Mouse (Mus musculus): Measurements from ENCODE around the gene Aldh3a2. TPM values are rescaled to one million over a fixed set of nuclear protein-coding genes. Genes with fewer than 3 reads are reported as not detected.
"Not testable (repeated sequence)": the region's sequence is repeated elsewhere in the genome, so short reads cannot be mapped to it uniquely, and the experiment has no call there.

Gene Aldh3a2
- total RNA-seq (2014; rRNA removed), result 38.4 and 49.3 TPM in 2 replicates
- polyA plus RNA-seq (2015; fragmentation: Nextera tagmentation; extraction: Ambion mirVana), result 33.6 and 33.9 TPM in 2 replicates

GRCm38 (mm10) chr11:61266551-61267533 is at the start of gene Aldh3a2:
TSS of gene Aldh3a2 (minus strand) at chr11:61267464.
- H3K9me3 ChIP-seq (ENCODE audit: low read length), result no peaks in the 10 kb centered on the region
- ATAC-seq (ENCODE audit: low FRiP score), result peak; percentile 99
- 2% methylated on average over 53 of the region's 58 CpGs for WGBS
- H3K9ac ChIP-seq (replicated peaks; ENCODE audit: low read length, poor library complexity, severe bottlenecking), result peak within 1 kb of the TSS; percentile 62
- peak; percentile 97 for DNase-seq (ENCODE audit: low spot score)
- TF ChIP-seq CTCF (IDR thresholded peaks at IDR 0.05), result peak; percentile 11; the same call in 1 of the 2 replicates
- H3K4me1 ChIP-seq (ENCODE audit: insufficient read depth, low read length), result no peaks in the 10 kb centered on the region
- peak within 1 kb of the TSS; percentile 66 for H3K4me3 ChIP-seq (ENCODE audit: low read depth, low read length)
- H3K27me3 ChIP-seq (ENCODE audit: insufficient read depth, low read length), result no peaks in the 10 kb centered on the region
- H3K4me2 ChIP-seq (ENCODE audit: low read depth, low read length, poor library complexity, severe bottlenecking), result peak within 1 kb of the TSS; percentile 68
- H3K36me3 ChIP-seq (ENCODE audit: insufficient read depth, low read length), result peaks cover 18% of the 10 kb centered on the region
- peak within 1 kb of the TSS; percentile 85 for H3K27ac ChIP-seq (ENCODE audit: low read depth, low read length)

- DNase-seq (ENCODE audit: low spot score) (no peak), ATAC-seq (ENCODE audit: low FRiP score) (no peak)
- H3K36me3 ChIP-seq (ENCODE audit: insufficient read depth, low read length), result no peaks in the 10 kb centered on the region
- H3K27me3 ChIP-seq (ENCODE audit: insufficient read depth, low read length), result no peaks in the 10 kb centered on the region
- no peak overlapping the region for H3K9ac ChIP-seq (replicated peaks; ENCODE audit: low read length, poor library complexity, severe bottlenecking)
- H3K4me2 ChIP-seq (ENCODE audit: low read depth, low read length, poor library complexity, severe bottlenecking), result no peak overlapping the region
- WGBS, result 78% methylated on average over 2 of the region's 2 CpGs
- H3K4me3 ChIP-seq (ENCODE audit: low read depth, low read length), result no peak overlapping the region
- H3K27ac ChIP-seq (ENCODE audit: low read depth, low read length), result no peak overlapping the region
- no peak for TF ChIP-seq CTCF (IDR thresholded peaks at IDR 0.05)
- H3K4me1 ChIP-seq (ENCODE audit: insufficient read depth, low read length), result no peaks in the 10 kb centered on the region
- H3K9me3 ChIP-seq (ENCODE audit: low read length), result no peaks in the 10 kb centered on the region
These were observed 49.6 kb upstream of the Aldh3a2 start for GRCm38 (mm10) chr11:61316864-61317263.

- no peak for DNase-seq (ENCODE audit: low spot score)
- H3K36me3 ChIP-seq (ENCODE audit: insufficient read depth, low read length), result no peaks in the 10 kb centered on the region
- TF ChIP-seq CTCF (IDR thresholded peaks at IDR 0.05), result no peak
- no peaks in the 10 kb centered on the region for H3K27me3 ChIP-seq (ENCODE audit: insufficient read depth, low read length)
- 74% methylated on average over 7 of the region's 7 CpGs for WGBS
- no peak overlapping the region for H3K4me3 ChIP-seq (ENCODE audit: low read depth, low read length)
- no peak overlapping the region for H3K4me2 ChIP-seq (ENCODE audit: low read depth, low read length, poor library complexity, severe bottlenecking)
- no peak overlapping the region for H3K27ac ChIP-seq (ENCODE audit: low read depth, low read length)
- H3K9me3 ChIP-seq (ENCODE audit: low read length), result peaks cover 4% of the 10 kb centered on the region; the same call in 1 of the 2 replicates
- H3K4me1 ChIP-seq (ENCODE audit: insufficient read depth, low read length), result no peaks in the 10 kb centered on the region
- H3K9ac ChIP-seq (replicated peaks; ENCODE audit: low read length, poor library complexity, severe bottlenecking), result no peak overlapping the region
- no peak for ATAC-seq (ENCODE audit: low FRiP score)
These were observed 43.1 kb upstream of the Aldh3a2 start for GRCm38 (mm10) chr11:61310321-61310720.

- Histone ChIP-seq H3K4me1 (ENCODE audit: insufficient read depth, low read length) (no peaks in the 10 kb centered on the region), H3K4me2 (ENCODE audit: low read depth, low read length, poor library complexity, severe bottlenecking) (no peak overlapping the region), H3K27ac (ENCODE audit: low read depth, low read length) (no peak overlapping the region), H3K27me3 (ENCODE audit: insufficient read depth, low read length) (no peaks in the 10 kb centered on the region), H3K9me3 (ENCODE audit: low read length) (peaks cover 4% of the 10 kb centered on the region; the same call in 1 of the 2 replicates), H3K9ac (replicated peaks; ENCODE audit: low read length, poor library complexity, severe bottlenecking) (no peak overlapping the region), H3K36me3 (ENCODE audit: insufficient read depth, low read length) (no peaks in the 10 kb centered on the region), H3K4me3 (ENCODE audit: low read depth, low read length) (no peak overlapping the region)
- TF ChIP-seq CTCF (IDR thresholded peaks at IDR 0.05), result no peak
- WGBS, result 64% methylated on average over 12 of the region's 12 CpGs
- ATAC-seq (ENCODE audit: low FRiP score) (no peak), DNase-seq (ENCODE audit: low spot score) (no peak)
These were observed 42.6 kb upstream of the Aldh3a2 start for GRCm38 (mm10) chr11:61309831-61310230.

- DNase-seq (ENCODE audit: low spot score), result no peak
- peaks cover 4% of the 10 kb centered on the region; the same call in 1 of the 2 replicates for H3K9me3 ChIP-seq (ENCODE audit: low read length)
- H3K4me1 ChIP-seq (ENCODE audit: insufficient read depth, low read length), result no peaks in the 10 kb centered on the region
- 29% methylated on average over 7 of the region's 7 CpGs for WGBS
- no peak overlapping the region for H3K27ac ChIP-seq (ENCODE audit: low read depth, low read length)
- ATAC-seq (ENCODE audit: low FRiP score), result no peak
- TF ChIP-seq CTCF (IDR thresholded peaks at IDR 0.05), result no peak
- H3K4me2 ChIP-seq (ENCODE audit: low read depth, low read length, poor library complexity, severe bottlenecking), result no peak overlapping the region
- H3K36me3 ChIP-seq (ENCODE audit: insufficient read depth, low read length), result no peaks in the 10 kb centered on the region
- H3K9ac ChIP-seq (replicated peaks; ENCODE audit: low read length, poor library complexity, severe bottlenecking), result no peak overlapping the region
- no peak overlapping the region for H3K4me3 ChIP-seq (ENCODE audit: low read depth, low read length)
- no peaks in the 10 kb centered on the region for H3K27me3 ChIP-seq (ENCODE audit: insufficient read depth, low read length)
These were observed 40.5 kb upstream of the Aldh3a2 start for GRCm38 (mm10) chr11:61307795-61308194.

- H3K36me3 ChIP-seq (ENCODE audit: insufficient read depth, low read length), result no peaks in the 10 kb centered on the region
- peaks cover 4% of the 10 kb centered on the region; the same call in 1 of the 2 replicates for H3K9me3 ChIP-seq (ENCODE audit: low read length)
- TF ChIP-seq CTCF (IDR thresholded peaks at IDR 0.05), result peak; percentile 42; the same call in 1 of the 2 replicates
- H3K4me2 ChIP-seq (ENCODE audit: low read depth, low read length, poor library complexity, severe bottlenecking), result no peak overlapping the region
- no peak for DNase-seq (ENCODE audit: low spot score)
- H3K27me3 ChIP-seq (ENCODE audit: insufficient read depth, low read length), result no peaks in the 10 kb centered on the region
- H3K9ac ChIP-seq (replicated peaks; ENCODE audit: low read length, poor library complexity, severe bottlenecking), result no peak overlapping the region
- H3K27ac ChIP-seq (ENCODE audit: low read depth, low read length), result no peak overlapping the region
- WGBS, result 80% methylated on average over 4 of the region's 4 CpGs
- no peak for ATAC-seq (ENCODE audit: low FRiP score)
- H3K4me1 ChIP-seq (ENCODE audit: insufficient read depth, low read length), result no peaks in the 10 kb centered on the region
- no peak overlapping the region for H3K4me3 ChIP-seq (ENCODE audit: low read depth, low read length)
These were observed 38.1 kb upstream of the Aldh3a2 start for GRCm38 (mm10) chr11:61305377-61305776.

GRCm38 (mm10) chr11:61304535-61304934 is 37.3 kb upstream of the Aldh3a2 start:
- not testable (repeated sequence) for H3K4me1 ChIP-seq (ENCODE audit: insufficient read depth, low read length); H3K36me3 ChIP-seq (ENCODE audit: insufficient read depth, low read length); H3K27me3 ChIP-seq (ENCODE audit: insufficient read depth, low read length); ATAC-seq (ENCODE audit: low FRiP score); H3K4me3 ChIP-seq (ENCODE audit: low read depth, low read length); H3K27ac ChIP-seq (ENCODE audit: low read depth, low read length); DNase-seq (ENCODE audit: low spot score); H3K4me2 ChIP-seq (ENCODE audit: low read depth, low read length, poor library complexity, severe bottlenecking); H3K9ac ChIP-seq (replicated peaks; ENCODE audit: low read length, poor library complexity, severe bottlenecking); H3K9me3 ChIP-seq (ENCODE audit: low read length)
- 95% methylated on average over 6 of the region's 10 CpGs for WGBS

All from midbrain, postnatal 0 days (tissue).